Mouse (Mus musculus) heart, embryonic 13.5 days (tissue): ENCODE results near the gene Tmem235. TPM values are rescaled to one million over a fixed set of nuclear protein-coding genes. Genes with fewer than 3 reads are reported as not detected.

Source experiments
- ATAC-seq: fragments of 200-750 bp; cut with Nextera tagmentation; 2 replicates; pipeline ENCODE4 v1.8.0; 2017; ENCODE audit warnings: moderate TSS enrichment; ENCODE audit not compliant: insufficient number of reproducible peaks, low FRiP score, low TSS enrichment; ENCODE audit errors: extremely low read depth
- H3K27ac ChIP-seq: fragments of 300-500 bp; sonication (generic); replicated peaks from 2 replicates; pipeline ENCODE4 v1.5.1; 2015; ENCODE audit warnings: moderate library complexity, mild to moderate bottlenecking, inconsistent platforms
- H3K27me3 ChIP-seq: fragments of 300-500 bp; sonication (generic); replicated peaks from 2 replicates; pipeline ENCODE4 v1.6.1; 2015; ENCODE audit warnings: mild to moderate bottlenecking, inconsistent platforms
- H3K36me3 ChIP-seq: fragments of 300-500 bp; sonication (generic); 2 replicates; pipeline ENCODE4 v1.6.1; 2015; ENCODE audit warnings: mild to moderate bottlenecking, inconsistent platforms
- H3K4me1 ChIP-seq: fragments of 300-500 bp; sonication (generic); 2 replicates; pipeline ENCODE4 v1.6.1; 2015; ENCODE audit warnings: inconsistent platforms
- H3K4me2 ChIP-seq: fragments of 300-500 bp; sonication (generic); 2 replicates; pipeline ENCODE4 v1.6.1; 2015; ENCODE audit warnings: inconsistent platforms, mild to moderate bottlenecking, moderate library complexity
- H3K4me3 ChIP-seq: fragments of 300-500 bp; sonication (generic); 2 replicates; pipeline ENCODE4 v1.5.1; 2015; ENCODE audit warnings: moderate library complexity, mild to moderate bottlenecking, inconsistent platforms
- H3K9ac ChIP-seq: fragments of 300-500 bp; sonication (generic); 2 replicates; pipeline ENCODE4 v1.6.1; 2015; ENCODE audit warnings: inconsistent platforms, mild to moderate bottlenecking, moderate library complexity
- H3K9me3 ChIP-seq: fragments of 300-500 bp; sonication (generic); 2 replicates; pipeline ENCODE4 v1.6.1; 2016; ENCODE audit warnings: inconsistent platforms
- WGBS: fragments of 180-500 bp; shearing (Covaris S2); methylation state at CpG from one replicate; pipeline ENCODE4 v1.1.7; 2015; ENCODE audit warnings: mixed read lengths; 5-methylcytosine and 5-hydroxymethylcytosine counted together
- polyA plus RNA-seq: library from polyadenylated mRNA; unstranded; fragments of >200 nt; fragmentation: Nextera tagmentation; extraction: Ambion mirVana; gene quantifications from 2 replicates; pipeline ENCODE4 v1.2.1, GENCODE M21; 2015

Tmem235 gene
- polyA plus RNA-seq, 1 experiment from 2014 or later: not detected

GRCm38 (mm10) chr11:117824060-117824969 is 36.2 kb upstream of the Tmem235 start:
- Histone ChIP-seq H3K4me1 (peaks cover 80% of the 10 kb centered on the region), H3K9me3 (no peaks in the 10 kb centered on the region), H3K4me2 (peak overlapping the region; percentile 81), H3K27ac (peak overlapping the region; percentile 98), H3K36me3 (peaks cover 44% of the 10 kb centered on the region), H3K27me3 (no peaks in the 10 kb centered on the region), H3K9ac (peak overlapping the region; percentile 89), H3K4me3 (peak overlapping the region; percentile 65)
- ATAC-seq: peak; percentile 19; the same call in 1 of the 2 replicates
- 13% methylated on average over 23 of the region's 23 CpGs for WGBS

- no peak for ATAC-seq
- Histone ChIP-seq H3K27ac (peak within 1 kb of the TSS; percentile 98), H3K36me3 (peaks cover 32% of the 10 kb centered on the region), H3K4me2 (peak within 1 kb of the TSS; percentile 81), H3K27me3 (no peaks in the 10 kb centered on the region), H3K9me3 (no peaks in the 10 kb centered on the region), H3K4me1 (peaks cover 81% of the 10 kb centered on the region), H3K9ac (peak within 1 kb of the TSS; percentile 89), H3K4me3 (peak within 1 kb of the TSS; percentile 65)
- WGBS: under 1% methylated on average over 34 of the region's 34 CpGs
Observed at GRCm38 (mm10) chr11:117825333-117826101, 35.0 kb upstream of the Tmem235 start, which contains the start of the genes Afmid and Tk1. Afmid (plus strand) TSS chr11:117825924. Tk1 (minus strand) TSS chr11:117826092.

GRCm38 (mm10) chr11:117826164-117826563 is 34.4 kb upstream of the Tmem235 start:
- peak overlapping the region; percentile 98 for H3K27ac ChIP-seq
- ATAC-seq: no peak
- peaks cover 26% of the 10 kb centered on the region for H3K36me3 ChIP-seq
- H3K9me3 ChIP-seq: no peaks in the 10 kb centered on the region
- H3K4me1 ChIP-seq: peaks cover 88% of the 10 kb centered on the region
- 12% methylated on average over 5 of the region's 5 CpGs for WGBS
- H3K4me2 ChIP-seq: peak overlapping the region; percentile 81
- peak overlapping the region; percentile 65 for H3K4me3 ChIP-seq
- H3K27me3 ChIP-seq: no peaks in the 10 kb centered on the region
- H3K9ac ChIP-seq: peak overlapping the region; percentile 89

- peak overlapping the region; percentile 98 for H3K27ac ChIP-seq
- 63% methylated on average over 8 of the region's 8 CpGs for WGBS
- H3K36me3 ChIP-seq: peaks cover 18% of the 10 kb centered on the region
- H3K4me2 ChIP-seq: peak overlapping the region; percentile 81
- no peaks in the 10 kb centered on the region for H3K27me3 ChIP-seq
- H3K9ac ChIP-seq: peak overlapping the region; percentile 89
- H3K9me3 ChIP-seq: no peaks in the 10 kb centered on the region
- ATAC-seq: no peak
- peak overlapping the region; percentile 65; the same call in 1 of the 2 replicates for H3K4me3 ChIP-seq
- peaks cover 89% of the 10 kb centered on the region for H3K4me1 ChIP-seq
Observed at GRCm38 (mm10) chr11:117826916-117827315, 33.6 kb upstream of the Tmem235 start.

- Histone ChIP-seq H3K9me3 (no peaks in the 10 kb centered on the region), H3K27me3 (no peaks in the 10 kb centered on the region), H3K4me3 (peak overlapping the region; percentile 29), H3K4me1 (peaks cover 89% of the 10 kb centered on the region), H3K9ac (peak overlapping the region; percentile 89), H3K36me3 (peaks cover 14% of the 10 kb centered on the region), H3K27ac (peak overlapping the region; percentile 98), H3K4me2 (peak overlapping the region; percentile 81)
- ATAC-seq: no peak
- WGBS: 30% methylated on average over 3 of the region's 3 CpGs
Observed at GRCm38 (mm10) chr11:117827386-117827785, 33.2 kb upstream of the Tmem235 start.

GRCm38 (mm10) chr11:117828149-117828887 is 32.2 kb upstream of the Tmem235 start:
- Histone ChIP-seq H3K4me3 (peak overlapping the region; percentile 29), H3K27me3 (no peaks in the 10 kb centered on the region), H3K4me1 (peaks cover 82% of the 10 kb centered on the region), H3K27ac (peak overlapping the region; percentile 98), H3K9me3 (no peaks in the 10 kb centered on the region), H3K4me2 (peak overlapping the region; percentile 81), H3K9ac (peak overlapping the region; percentile 74), H3K36me3 (peaks cover 8% of the 10 kb centered on the region)
- no peak for ATAC-seq
- WGBS: 39% methylated on average over 18 of the region's 18 CpGs

- peak overlapping the region; percentile 98 for H3K27ac ChIP-seq
- H3K4me3 ChIP-seq: no peak overlapping the region
- peak overlapping the region; percentile 81 for H3K4me2 ChIP-seq
- peaks cover 75% of the 10 kb centered on the region for H3K4me1 ChIP-seq
- peaks cover 4% of the 10 kb centered on the region; the same call in 1 of the 2 replicates for H3K36me3 ChIP-seq
- H3K27me3 ChIP-seq: no peaks in the 10 kb centered on the region
- H3K9me3 ChIP-seq: no peaks in the 10 kb centered on the region
- no peak for ATAC-seq
- 9% methylated on average over 9 of the region's 9 CpGs for WGBS
- peak overlapping the region; percentile 58 for H3K9ac ChIP-seq
Observed at GRCm38 (mm10) chr11:117828888-117829604, 31.5 kb upstream of the Tmem235 start.

- no peak for ATAC-seq
- H3K27me3 ChIP-seq: no peaks in the 10 kb centered on the region
- H3K4me3 ChIP-seq: no peak overlapping the region
- WGBS: 42% methylated on average over 2 of the region's 2 CpGs
- peak overlapping the region; percentile 58 for H3K9ac ChIP-seq
- H3K9me3 ChIP-seq: no peaks in the 10 kb centered on the region
- H3K27ac ChIP-seq: peak overlapping the region; percentile 98
- H3K4me2 ChIP-seq: 0 out of 2 replicates have a peak overlapping the region, but pooled peaks have one; percentile 81
- peaks cover 69% of the 10 kb centered on the region for H3K4me1 ChIP-seq
- peaks cover 4% of the 10 kb centered on the region; the same call in 1 of the 2 replicates for H3K36me3 ChIP-seq
Observed at GRCm38 (mm10) chr11:117829671-117830215, 30.8 kb upstream of the Tmem235 start.

GRCm38 (mm10) chr11:117830401-117830800 is 30.2 kb upstream of the Tmem235 start:
- H3K4me3 ChIP-seq: no peak overlapping the region
- no peaks in the 10 kb centered on the region for H3K9me3 ChIP-seq
- H3K9ac ChIP-seq: peak overlapping the region; percentile 17; the same call in 1 of the 2 replicates
- peak overlapping the region; percentile 5; the same call in 1 of the 2 replicates for H3K4me2 ChIP-seq
- H3K4me1 ChIP-seq: peaks cover 63% of the 10 kb centered on the region
- 49% methylated on average over 9 of the region's 9 CpGs for WGBS
- H3K27ac ChIP-seq: peak overlapping the region; percentile 98
- no peak for ATAC-seq
- no peaks in the 10 kb centered on the region for H3K27me3 ChIP-seq
- peaks cover 4% of the 10 kb centered on the region; the same call in 1 of the 2 replicates for H3K36me3 ChIP-seq
